8 mouse cellular contexts compared by ENCODE assay signal in genomic region chr12:40447561-40448355, GRCm38 (mm10). TPM values are rescaled to one million over a fixed set of nuclear protein-coding genes. Genes with fewer than 3 reads are reported as not detected.
DNase-seq lines count a peak whose midpoint lies in the region; ATAC-seq and TF ChIP-seq lines count a peak whose summit lies in the region.

No protein-coding gene starts in this region.

- H3K4me1 ChIP-seq in forebrain, embryonic 13.5 days = peaks cover 17% of the 10 kb centered on the region
- H3K4me1 ChIP-seq in liver, embryonic 11.5 days (replicated peaks; ENCODE audit: control insufficient read depth, insufficient read depth, low read length) = peaks cover 4% of the 10 kb centered on the region
- peaks cover 6% of the 10 kb centered on the region for H3K4me1 ChIP-seq in olfactory bulb, adult 2 months (ENCODE audit: control insufficient read depth, insufficient read depth, low read length)

- H3K36me3 ChIP-seq in forebrain, embryonic 13.5 days (ENCODE audit: poor library complexity, severe bottlenecking) = no peaks in the 10 kb centered on the region
- H3K36me3 ChIP-seq in liver, embryonic 11.5 days (ENCODE audit: control insufficient read depth, insufficient read depth, low read length) = no peaks in the 10 kb centered on the region

- no peak for TF ChIP-seq POLR2A in olfactory bulb, adult 2 months (IDR thresholded peaks at IDR 0.05; ENCODE audit: insufficient read depth, low read depth, low read length)

- DNase-seq in left cerebral cortex, adult 2 months (ENCODE audit: extremely low spot score in 1 of 2, low spot score in 2 of 2) = peak in 1 of 2 experiments; percentile 20
- DNase-seq in left cerebral cortex, postnatal 4 days = no peak
- DNase-seq in liver, embryonic 11.5 days (ENCODE audit: low spot score) = no peak
- no peak for DNase-seq in right cerebral cortex, postnatal 36 days (ENCODE audit: low spot score in 2 of 2)
- no peak for DNase-seq in gastrocnemius, adult 18-20 months (ENCODE audit: low spot score)

- intact Hi-C loops in left cerebral cortex, adult 2 months (cut with DNase I) = loop anchor here (2.0 to 5.0 kb wide), 4 partner anchors 191 to 350 kb away; no protein-coding TSS in a partner anchor
- intact Hi-C loops in left cerebral cortex, postnatal 4 days (cut with DNase I) = loop anchor here (5.0 to 10.0 kb wide), 3 partner anchors 190 to 367 kb away; no protein-coding TSS in a partner anchor

- no peak for ATAC-seq in forebrain, embryonic 13.5 days
- no peak for ATAC-seq in liver, embryonic 11.5 days (replicated peaks; ENCODE audit: low FRiP score)
- ATAC-seq in monocyte, adult 5-6 weeks (replicated peaks; ENCODE audit: insufficient number of reproducible peaks, low FRiP score, low TSS enrichment, poor library complexity, severe bottlenecking) = no peak

- H3K4me2 ChIP-seq in forebrain, embryonic 13.5 days = peak overlapping the region; percentile 70
- peak overlapping the region; percentile 85 for H3K4me2 ChIP-seq in liver, embryonic 11.5 days

- 21% methylated on average over 10 of the region's 10 CpGs for WGBS in forebrain, embryonic 13.5 days
- WGBS in liver, embryonic 11.5 days = 12% methylated on average over 10 of the region's 10 CpGs
- 36% methylated on average over 10 of the region's 10 CpGs for WGBS in olfactory bulb, adult 2 months

- H3K9ac ChIP-seq in forebrain, embryonic 13.5 days = peak overlapping the region; percentile 87
- no peak overlapping the region for H3K9ac ChIP-seq in liver, embryonic 11.5 days (ENCODE audit: low read depth, low read length)

- H3K4me3 ChIP-seq in left cerebral cortex, adult 2 months = peak overlapping the region; percentile 83
- peak overlapping the region; percentile 85 for H3K4me3 ChIP-seq in forebrain, embryonic 13.5 days
- peak overlapping the region; percentile 76 for H3K4me3 ChIP-seq in liver, embryonic 11.5 days (ENCODE audit: low read depth, low read length)
- peak overlapping the region; percentile 35 for H3K4me3 ChIP-seq in olfactory bulb, adult 2 months (ENCODE audit: insufficient read depth, low read depth, low read length)

- TF ChIP-seq CTCF in left cerebral cortex, adult 2 months (IDR thresholded peaks at IDR 0.05) = no peak
- TF ChIP-seq CTCF in olfactory bulb, adult 2 months (IDR thresholded peaks at IDR 0.05; ENCODE audit: insufficient read depth, low read depth, low read length) = no peak

- H3K27ac ChIP-seq in left cerebral cortex, adult 2 months = peak overlapping the region; percentile 94
- no peak overlapping the region for H3K27ac ChIP-seq in forebrain, embryonic 13.5 days
- no peak overlapping the region for H3K27ac ChIP-seq in liver, embryonic 11.5 days (ENCODE audit: low read depth, low read length)
- H3K27ac ChIP-seq in olfactory bulb, adult 2 months (ENCODE audit: insufficient read depth, low read depth, low read length) = no peak overlapping the region

- H3K27me3 ChIP-seq in forebrain, embryonic 13.5 days = peaks cover 2% of the 10 kb centered on the region; the same call in 1 of the 2 replicates
- peaks cover 17% of the 10 kb centered on the region for H3K27me3 ChIP-seq in liver, embryonic 11.5 days (replicated peaks; ENCODE audit: control insufficient read depth, insufficient read depth, low read length)

- no peaks in the 10 kb centered on the region for H3K9me3 ChIP-seq in forebrain, embryonic 13.5 days (replicated peaks)
- no peaks in the 10 kb centered on the region for H3K9me3 ChIP-seq in liver, embryonic 11.5 days (ENCODE audit: control insufficient read depth, low read length)

RNA-seq across cellular contexts. Expression of gene Dock4, which starts 2.0 kb away (rescaled TPM):
- total RNA-seq in left cerebral cortex, adult 2 months (2021) = 100 to 1,000 TPM in 1 of 2 experiments, 10 to 100 TPM in 1; 97.3 to 104 TPM
- total RNA-seq in left cerebral cortex, postnatal 4 days (2021) = 10 to 100 TPM; 61.4 to 62.9 TPM
- polyA plus RNA-seq in forebrain, embryonic 13.5 days (2015; fragmentation: Nextera tagmentation; extraction: Ambion mirVana) = 24.5 and 27.0 TPM in 2 replicates
- polyA plus RNA-seq in liver, embryonic 11.5 days (2014; fragmentation: Nextera tagmentation; extraction: Ambion mirVana) = 4.4 and 4.9 TPM in 2 replicates
- polyA plus RNA-seq in olfactory bulb, adult 2 months (2012; ENCODE audit: insufficient read depth, insufficient read length, low replicate concordance, missing spikeins) = not detected in 2 replicates
- total RNA-seq in gastrocnemius, adult 18-20 months (2021) = 10 to 100 TPM in 1 of 2 experiments, 1 to 10 TPM in 1; 8.2 to 10.1 TPM
- 8.9 to 13.2 TPM (median 9.0 TPM) in 3 replicates for total RNA-seq in monocyte, adult 5-6 weeks (2017)

RNA-seq across cellular contexts. Expression of gene Zfp277, which starts 2.1 kb away (rescaled TPM):
- 10 to 100 TPM; 18.7 to 19.6 TPM for total RNA-seq in left cerebral cortex, adult 2 months (2021)
- 10 to 100 TPM; 21.4 to 23.6 TPM for total RNA-seq in left cerebral cortex, postnatal 4 days (2021)
- polyA plus RNA-seq in forebrain, embryonic 13.5 days (2015; fragmentation: Nextera tagmentation; extraction: Ambion mirVana) = 28.9 and 29.5 TPM in 2 replicates
- polyA plus RNA-seq in liver, embryonic 11.5 days (2014; fragmentation: Nextera tagmentation; extraction: Ambion mirVana) = 23.4 and 25.7 TPM in 2 replicates
- not detected in 2 replicates for polyA plus RNA-seq in olfactory bulb, adult 2 months (2012; ENCODE audit: insufficient read depth, insufficient read length, low replicate concordance, missing spikeins)
- 1 to 10 TPM; 8.0 to 9.1 TPM for total RNA-seq in gastrocnemius, adult 18-20 months (2021)
- total RNA-seq in monocyte, adult 5-6 weeks (2017) = 28.1 to 46.3 TPM (median 43.7 TPM) in 3 replicates

Comparison
In these comparisons a context has a peak if more than half of its experiments do, and no peak if none do; other contexts are left out.
1. H3K4me3 ChIP-seq: peak in every context shown above with its lines; median percentile 85 in forebrain, embryonic 13.5 days; 83 in left cerebral cortex, adult 2 months; 76 in liver, embryonic 11.5 days; 35 in olfactory bulb, adult 2 months.